Mouse (Mus musculus): ENCODE data around the gene Rai1. TPM values are rescaled to one million over a fixed set of nuclear protein-coding genes. Genes with fewer than 3 reads are reported as not detected.
A peak's percentile ranks its signal among the peaks of the same experiment; 100 is the strongest.

The Rai1 gene
- polyA plus RNA-seq, 1 experiment from 2014 or later: 11.6 TPM

DNA sequence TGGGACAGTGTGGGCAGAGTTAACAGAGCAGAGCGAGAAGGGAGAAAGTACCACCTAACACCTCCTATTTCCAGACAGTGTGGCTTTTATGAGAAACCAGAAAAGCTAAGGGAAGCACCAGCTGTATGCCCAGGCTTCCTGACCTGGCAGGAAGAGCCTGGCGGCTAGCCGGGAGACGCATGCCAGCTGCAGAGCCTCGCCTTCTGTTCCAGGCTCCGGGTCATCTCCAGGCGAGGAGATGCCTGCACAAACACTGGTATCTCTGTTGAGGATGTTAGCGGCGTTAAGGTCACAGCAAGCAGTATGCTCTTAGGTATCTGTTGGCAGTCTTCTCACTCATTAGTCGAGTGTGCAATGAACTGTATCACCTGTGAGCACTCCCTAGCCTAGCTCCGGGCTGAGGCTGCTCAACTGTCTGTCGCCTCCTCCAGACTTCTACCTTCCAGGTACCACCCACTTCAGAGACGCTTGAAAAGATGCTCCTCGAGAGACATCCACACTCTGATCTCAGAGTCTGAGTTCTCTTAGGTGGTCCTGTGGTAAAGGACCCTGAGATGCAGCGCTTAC is 30.8 kb upstream of the Rai1 start:
- Histone ChIP-seq H3K4me2 (no peak overlapping the region), H3K9ac (no peak overlapping the region), H3K9me3 (replicated peaks) (no peaks in the 10 kb centered on the region), H3K27ac (no peak overlapping the region), H3K4me1 (peaks cover 15% of the 10 kb centered on the region), H3K27me3 (replicated peaks) (0 out of 2 replicates have a peak, but pooled peaks cover 4% of the 10 kb centered on the region), H3K4me3 (no peak overlapping the region), H3K36me3 (no peaks in the 10 kb centered on the region)
- ATAC-seq: no peak
- 68% methylated on average over 15 of the region's 15 CpGs for WGBS (ENCODE audit: insufficient replicate concordance)

GRCm38 (mm10) chr11:60076183-60076582 is 28.6 kb upstream of the Rai1 start:
- Histone ChIP-seq H3K4me3 (no peak overlapping the region), H3K36me3 (no peaks in the 10 kb centered on the region), H3K9me3 (replicated peaks) (no peaks in the 10 kb centered on the region), H3K4me2 (no peak overlapping the region), H3K27ac (no peak overlapping the region), H3K4me1 (0 out of 2 replicates have a peak, but pooled peaks cover 8% of the 10 kb centered on the region), H3K9ac (no peak overlapping the region), H3K27me3 (replicated peaks) (0 out of 2 replicates have a peak, but pooled peaks cover 3% of the 10 kb centered on the region)
- no peak for ATAC-seq
- WGBS (ENCODE audit: insufficient replicate concordance): 44% methylated on average over 3 of the region's 3 CpGs

DNA sequence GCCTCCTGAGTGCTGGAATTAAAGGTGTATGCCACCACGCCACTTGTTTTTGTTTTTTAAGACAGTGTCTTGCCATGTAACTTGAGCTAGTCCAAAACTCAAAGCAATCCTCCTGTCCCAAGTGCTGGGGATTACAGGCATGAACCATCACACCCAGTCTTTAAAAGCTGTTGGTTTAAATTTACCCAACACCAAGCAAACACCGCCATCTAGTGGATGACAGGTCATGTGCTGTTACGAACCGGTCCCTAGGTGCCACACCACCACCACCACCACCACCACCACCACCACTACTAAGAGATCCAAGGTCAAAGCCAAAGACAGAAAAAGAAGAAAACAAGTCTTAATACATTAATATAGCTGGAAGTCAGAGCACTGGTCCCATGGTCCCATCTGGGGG is 28.0 kb upstream of the Rai1 start:
- no peak overlapping the region for H3K4me3 ChIP-seq
- no peaks in the 10 kb centered on the region for H3K9me3 ChIP-seq (replicated peaks)
- no peak overlapping the region for H3K4me2 ChIP-seq
- no peak overlapping the region for H3K27ac ChIP-seq
- H3K36me3 ChIP-seq: no peaks in the 10 kb centered on the region
- H3K27me3 ChIP-seq (replicated peaks): 0 out of 2 replicates have a peak, but pooled peaks cover 3% of the 10 kb centered on the region
- H3K9ac ChIP-seq: no peak overlapping the region
- no peak for ATAC-seq
- 0 out of 2 replicates have a peak, but pooled peaks cover 3% of the 10 kb centered on the region for H3K4me1 ChIP-seq
- WGBS (ENCODE audit: insufficient replicate concordance): 8% methylated on average over 4 of the region's 4 CpGs

DNA sequence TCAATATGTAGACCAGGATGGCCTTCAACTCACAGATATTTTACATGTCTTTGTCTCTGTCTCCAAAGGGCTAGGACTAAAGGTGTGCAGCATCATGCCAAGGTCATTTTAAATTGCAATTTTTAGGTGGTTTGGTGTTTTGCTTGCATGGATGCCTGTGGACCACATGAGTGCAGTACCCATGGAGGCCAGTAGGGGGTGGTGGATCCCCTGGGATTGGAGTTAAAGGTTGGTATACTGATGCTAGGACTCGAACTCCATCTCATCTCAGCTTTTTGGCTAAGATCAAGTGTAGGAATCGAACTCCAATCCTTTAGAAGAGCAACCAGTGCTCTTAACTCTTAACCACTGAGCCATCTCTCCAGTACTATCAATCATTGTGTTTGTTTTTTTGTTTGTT is 20.2 kb upstream of the Rai1 start:
- 17% methylated on average over 2 of the region's 2 CpGs for WGBS (ENCODE audit: insufficient replicate concordance)
- H3K4me1 ChIP-seq: peaks cover 14% of the 10 kb centered on the region; the same call in 1 of the 2 replicates
- H3K9me3 ChIP-seq (replicated peaks): no peaks in the 10 kb centered on the region
- 0 out of 2 replicates have a peak, but pooled peaks cover 5% of the 10 kb centered on the region for H3K27me3 ChIP-seq (replicated peaks)
- H3K9ac ChIP-seq: no peak overlapping the region
- H3K36me3 ChIP-seq: no peaks in the 10 kb centered on the region
- no peak for ATAC-seq
- H3K4me3 ChIP-seq: no peak overlapping the region
- no peak overlapping the region for H3K27ac ChIP-seq
- no peak overlapping the region for H3K4me2 ChIP-seq

DNA sequence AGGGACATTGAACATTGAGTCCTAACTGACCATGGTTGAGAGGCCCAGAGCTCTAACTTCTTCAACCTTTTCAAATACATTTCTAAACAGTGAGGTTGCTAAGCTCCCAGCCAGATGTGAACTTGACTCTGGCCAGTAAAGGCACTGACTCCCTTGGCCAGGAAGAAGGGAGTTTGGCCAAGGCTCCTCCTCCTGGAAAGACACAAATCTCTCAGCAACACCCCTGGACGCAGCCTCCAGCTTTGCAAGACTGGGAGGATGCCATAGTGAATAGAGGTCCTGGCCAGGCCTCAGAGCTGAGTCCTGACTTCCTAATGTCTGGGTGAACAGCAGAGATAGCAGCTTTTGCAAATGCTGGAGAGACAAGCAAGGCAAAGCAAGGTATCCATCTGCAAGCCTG is 18.1 kb upstream of the Rai1 start:
- Histone ChIP-seq H3K27ac (no peak overlapping the region), H3K9me3 (replicated peaks) (no peaks in the 10 kb centered on the region), H3K4me3 (no peak overlapping the region), H3K4me1 (peaks cover 33% of the 10 kb centered on the region), H3K9ac (no peak overlapping the region), H3K27me3 (replicated peaks) (0 out of 2 replicates have a peak, but pooled peaks cover 5% of the 10 kb centered on the region), H3K36me3 (no peaks in the 10 kb centered on the region), H3K4me2 (no peak overlapping the region)
- ATAC-seq: no peak
- 68% methylated on average over 1 of the region's 1 CpGs for WGBS (ENCODE audit: insufficient replicate concordance)

- WGBS (ENCODE audit: insufficient replicate concordance): 46% methylated on average over 4 of the region's 4 CpGs
- H3K27ac ChIP-seq: no peak overlapping the region
- no peak overlapping the region for H3K4me2 ChIP-seq
- H3K27me3 ChIP-seq (replicated peaks): no peaks in the 10 kb centered on the region
- H3K4me1 ChIP-seq: peaks cover 56% of the 10 kb centered on the region
- no peaks in the 10 kb centered on the region for H3K36me3 ChIP-seq
- no peak overlapping the region for H3K4me3 ChIP-seq
- H3K9me3 ChIP-seq (replicated peaks): no peaks in the 10 kb centered on the region
- ATAC-seq: no peak
- H3K9ac ChIP-seq: no peak overlapping the region
Observed at GRCm38 (mm10) chr11:60088947-60089346, 15.9 kb upstream of the Rai1 start.

DNA sequence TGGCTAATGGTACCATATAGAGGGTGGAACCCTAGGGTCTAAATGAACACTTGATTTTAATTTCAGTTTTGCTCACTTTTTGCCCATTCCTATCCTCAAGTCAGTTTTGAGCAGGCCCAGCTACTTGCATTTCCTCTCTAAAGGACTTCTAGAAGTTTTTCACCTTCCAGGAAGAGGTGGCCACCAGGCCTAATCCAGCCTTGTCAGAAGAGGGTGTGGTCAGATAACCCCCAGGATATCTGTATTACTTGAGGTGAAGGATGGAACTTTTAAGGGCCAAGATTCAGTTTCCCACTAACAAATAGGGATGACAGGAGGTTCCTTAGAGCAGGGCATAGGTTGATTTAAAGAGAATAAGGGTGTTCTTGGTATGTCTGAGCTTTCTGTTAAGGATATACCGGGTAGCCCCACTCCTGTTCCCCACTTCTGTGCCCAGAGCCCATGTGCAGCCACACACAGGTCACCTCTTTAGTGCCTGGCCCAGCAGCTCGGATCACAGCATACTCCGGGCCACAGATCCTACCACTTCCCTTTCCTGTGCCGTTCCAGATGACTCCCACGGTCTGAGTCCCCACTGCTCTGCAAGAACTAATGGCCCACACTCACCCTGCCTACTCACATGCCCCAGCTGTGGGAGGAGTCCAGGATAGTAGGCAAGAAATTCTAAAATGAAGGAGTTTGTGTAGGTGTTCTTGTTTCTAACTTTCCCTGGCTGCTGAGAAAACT is 14.0 kb upstream of the Rai1 start:
- H3K27me3 ChIP-seq (replicated peaks): no peaks in the 10 kb centered on the region
- H3K4me2 ChIP-seq: peak overlapping the region; percentile 37
- no peaks in the 10 kb centered on the region for H3K9me3 ChIP-seq (replicated peaks)
- peak overlapping the region; percentile 23; the same call in 1 of the 2 replicates for H3K9ac ChIP-seq
- no peaks in the 10 kb centered on the region for H3K36me3 ChIP-seq
- WGBS (ENCODE audit: insufficient replicate concordance): 23% methylated on average over 5 of the region's 5 CpGs
- peaks cover 74% of the 10 kb centered on the region for H3K4me1 ChIP-seq
- H3K4me3 ChIP-seq: no peak overlapping the region
- peak overlapping the region; percentile 57 for H3K27ac ChIP-seq
- ATAC-seq: peak; percentile 60

- no peaks in the 10 kb centered on the region for H3K9me3 ChIP-seq (replicated peaks)
- peak overlapping the region; percentile 57; the same call in 1 of the 2 replicates for H3K27ac ChIP-seq
- H3K27me3 ChIP-seq (replicated peaks): no peaks in the 10 kb centered on the region
- H3K9ac ChIP-seq: peak overlapping the region; percentile 23; the same call in 1 of the 2 replicates
- no peak for ATAC-seq
- H3K4me1 ChIP-seq: peaks cover 74% of the 10 kb centered on the region
- H3K4me2 ChIP-seq: peak overlapping the region; percentile 37; the same call in 1 of the 2 replicates
- no peaks in the 10 kb centered on the region for H3K36me3 ChIP-seq
- no peak overlapping the region for H3K4me3 ChIP-seq
- WGBS (ENCODE audit: insufficient replicate concordance): 59% methylated on average over 7 of the region's 7 CpGs
Observed at GRCm38 (mm10) chr11:60091422-60091761, 13.4 kb upstream of the Rai1 start.

DNA sequence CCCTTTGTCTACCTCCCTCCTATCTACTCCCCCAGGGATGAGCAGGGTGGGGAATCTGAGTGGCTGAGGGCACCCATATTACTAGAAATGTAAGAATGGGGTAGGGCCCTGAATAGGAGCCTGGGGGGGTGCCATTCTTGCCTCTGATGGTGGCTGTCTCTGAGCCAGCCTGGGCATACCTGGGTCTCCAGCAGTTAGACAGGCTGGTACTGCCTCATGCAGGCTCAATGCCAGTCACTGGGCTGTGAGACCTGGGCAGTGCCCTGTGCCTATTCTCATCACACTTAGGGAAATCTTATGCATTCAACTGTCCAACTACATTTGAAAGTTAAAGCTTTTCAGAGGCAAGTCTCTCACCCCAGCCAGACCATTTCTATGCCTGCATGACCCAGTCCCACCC is 11.6 kb upstream of the Rai1 start:
- Histone ChIP-seq H3K27ac (no peak overlapping the region), H3K4me1 (peaks cover 73% of the 10 kb centered on the region), H3K27me3 (replicated peaks) (no peaks in the 10 kb centered on the region), H3K9me3 (replicated peaks) (no peaks in the 10 kb centered on the region), H3K4me2 (no peak overlapping the region), H3K4me3 (no peak overlapping the region), H3K36me3 (no peaks in the 10 kb centered on the region), H3K9ac (no peak overlapping the region)
- ATAC-seq: no peak

DNA sequence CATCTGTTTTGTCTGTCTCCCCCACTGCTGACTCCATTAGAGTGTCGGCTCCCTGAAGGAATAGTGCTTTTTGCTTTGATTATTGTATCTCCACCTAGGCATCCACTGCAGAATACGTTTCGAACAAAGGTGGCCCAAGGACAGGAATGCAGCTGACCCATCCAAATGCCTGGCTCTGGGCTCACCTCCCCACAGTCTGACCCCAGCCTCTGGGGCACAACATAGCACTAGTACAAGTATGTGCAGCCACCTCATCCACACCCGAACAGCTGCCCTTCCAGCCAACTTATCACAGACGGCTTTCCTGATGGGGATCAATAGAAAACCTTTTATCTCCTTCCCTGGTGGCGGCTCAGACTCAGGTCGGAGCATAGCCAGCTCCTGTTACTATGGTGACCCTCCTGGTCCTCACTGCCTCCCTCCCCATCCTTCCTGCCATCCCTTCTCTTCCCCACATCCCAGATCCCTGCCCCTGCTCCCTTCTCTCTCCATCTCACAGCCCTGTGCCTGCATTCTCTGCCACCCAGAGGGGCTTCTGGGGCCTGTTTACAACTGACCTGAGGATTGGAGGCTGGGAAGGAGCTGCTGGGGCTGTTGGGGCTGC is 10.7 kb upstream of the Rai1 start:
- WGBS (ENCODE audit: insufficient replicate concordance): 52% methylated on average over 7 of the region's 7 CpGs

DNA sequence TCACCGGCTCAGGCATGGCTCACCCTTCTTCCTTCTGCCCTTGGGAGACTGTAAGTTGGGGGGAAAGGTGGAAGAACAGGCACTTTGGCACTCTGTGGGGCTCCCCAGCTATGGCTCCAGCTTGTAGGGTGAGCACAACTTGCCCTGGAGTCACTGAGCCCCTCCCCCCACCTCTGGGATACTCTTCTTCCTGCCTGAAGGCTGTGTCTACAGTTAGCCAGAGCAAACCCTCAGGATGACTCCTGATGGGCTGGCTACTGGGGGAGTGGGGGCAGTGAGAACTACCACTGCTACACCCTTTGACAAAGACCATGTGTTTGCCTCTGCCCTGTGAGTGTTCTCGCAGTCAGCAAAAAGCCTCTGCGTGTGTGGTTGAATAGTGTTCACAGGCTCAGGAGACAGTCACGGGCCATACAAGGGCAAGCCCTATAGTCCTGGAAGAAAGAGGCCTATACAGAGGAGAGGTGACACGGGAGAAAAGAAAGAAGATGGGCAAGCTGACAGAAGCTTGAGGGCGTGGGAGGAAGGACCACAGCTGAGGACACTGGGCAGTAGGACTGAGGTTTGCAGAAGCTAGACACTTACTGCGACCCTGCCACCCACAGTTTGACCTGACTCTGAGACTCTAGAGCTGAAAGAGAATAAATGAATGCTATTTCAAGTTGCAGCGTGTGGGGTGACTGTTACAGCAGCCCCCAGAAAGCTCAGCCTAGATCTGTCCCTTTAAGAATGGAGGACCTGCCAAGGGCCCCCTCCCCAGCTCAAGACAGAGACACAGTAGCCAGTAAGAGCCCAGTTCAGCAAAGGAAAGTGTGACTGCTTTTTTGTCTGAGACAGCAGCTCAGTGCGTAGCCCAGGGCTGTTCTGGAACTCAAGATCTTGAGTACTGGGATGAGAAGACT is 9.7 kb upstream of the Rai1 start:
- Histone ChIP-seq H3K9ac (no peak overlapping the region), H3K4me2 (no peak overlapping the region), H3K27me3 (replicated peaks) (no peaks in the 10 kb centered on the region), H3K36me3 (no peaks in the 10 kb centered on the region), H3K4me3 (no peak overlapping the region), H3K9me3 (replicated peaks) (no peaks in the 10 kb centered on the region), H3K4me1 (peaks cover 66% of the 10 kb centered on the region), H3K27ac (no peak overlapping the region)
- ATAC-seq: no peak
- WGBS (ENCODE audit: insufficient replicate concordance): 54% methylated on average over 9 of the region's 9 CpGs

More for the DNA sequence above, 10.7 kb upstream of the Rai1 start:
- H3K4me1 ChIP-seq: peaks cover 65% of the 10 kb centered on the region
- H3K36me3 ChIP-seq: no peaks in the 10 kb centered on the region
- no peak overlapping the region for H3K27ac ChIP-seq
- no peak overlapping the region for H3K4me2 ChIP-seq
- H3K4me3 ChIP-seq: no peak overlapping the region
- H3K27me3 ChIP-seq (replicated peaks): no peaks in the 10 kb centered on the region
- no peaks in the 10 kb centered on the region for H3K9me3 ChIP-seq (replicated peaks)
- ATAC-seq: no peak
- no peak overlapping the region for H3K9ac ChIP-seq
